Mouse (Mus musculus): ENCODE results near the gene Fkbp9.

GRCm38 (mm10) chr6:56818436-56819123, 13.3 kb upstream of the Fkbp9 start:
- no peak for TF ChIP-seq POLR2A (IDR thresholded peaks at IDR 0.05; ENCODE audit: borderline replicate concordance, insufficient read depth, low read length)
- no peak for TF ChIP-seq CTCF (IDR thresholded peaks at IDR 0.05; ENCODE audit: borderline replicate concordance, insufficient read depth, low read depth, low read length)

All from cerebellum, adult 2 months (tissue).